Mouse (Mus musculus) heart, embryonic 15.5 days (tissue): ENCODE results near the gene Gm15517. TPM values are rescaled to one million over a fixed set of nuclear protein-coding genes. Genes with fewer than 3 reads are reported as not detected.
"Not testable (repeated sequence)": the region's sequence is repeated elsewhere in the genome, so short reads cannot be mapped to it uniquely, and the experiment has no call there.

Source experiments
- ATAC-seq: fragments of 200-750 bp; cut with Nextera tagmentation; replicated peaks from 2 replicates; pipeline ENCODE4 v1.8.0; 2017; ENCODE audit warnings: low read depth, moderate TSS enrichment; ENCODE audit not compliant: insufficient number of reproducible peaks, insufficient read depth, low FRiP score
- H3K27ac ChIP-seq: fragments of 300-500 bp; sonication (generic); 2 replicates; pipeline ENCODE4 v1.5.1; 2015; ENCODE audit warnings: mild to moderate bottlenecking, inconsistent platforms
- H3K27me3 ChIP-seq: fragments of 300-500 bp; sonication (generic); 2 replicates; pipeline ENCODE4 v1.6.1; 2015; ENCODE audit warnings: inconsistent platforms
- H3K36me3 ChIP-seq: fragments of 300-500 bp; sonication (generic); 2 replicates; pipeline ENCODE4 v1.6.1; 2015; ENCODE audit warnings: mild to moderate bottlenecking, inconsistent platforms
- H3K4me1 ChIP-seq: fragments of 300-500 bp; sonication (generic); replicated peaks from 2 replicates; pipeline ENCODE4 v1.6.1; 2015; ENCODE audit warnings: inconsistent platforms
- H3K4me2 ChIP-seq: fragments of 300-500 bp; sonication (generic); 2 replicates; pipeline ENCODE4 v1.6.1; 2015; ENCODE audit warnings: inconsistent platforms, mild to moderate bottlenecking, moderate library complexity
- H3K4me3 ChIP-seq: fragments of 300-500 bp; sonication (generic); 2 replicates; pipeline ENCODE4 v1.5.1; 2015; ENCODE audit warnings: mild to moderate bottlenecking, inconsistent platforms
- H3K9ac ChIP-seq: fragments of 300-500 bp; sonication (generic); 2 replicates; pipeline ENCODE4 v1.6.1; 2015; ENCODE audit warnings: mild to moderate bottlenecking, inconsistent platforms
- H3K9me3 ChIP-seq: fragments of 300-500 bp; sonication (generic); replicated peaks from 2 replicates; pipeline ENCODE4 v1.6.1; 2016; ENCODE audit warnings: inconsistent platforms
- WGBS: fragments of 180-500 bp; shearing (Covaris S2); methylation state at CpG from one replicate; pipeline ENCODE4 v1.1.7; 2015; ENCODE audit warnings: mixed read lengths; 5-methylcytosine and 5-hydroxymethylcytosine counted together
- polyA plus RNA-seq: library from polyadenylated mRNA; unstranded; fragments of >200 nt; fragmentation: Nextera tagmentation; extraction: Ambion mirVana; gene quantifications from 2 replicates; pipeline ENCODE4 v1.2.1, GENCODE M21; 2015

The Gm15517 gene
- polyA plus RNA-seq, 1 experiment from 2014 or later: not detected

DNA sequence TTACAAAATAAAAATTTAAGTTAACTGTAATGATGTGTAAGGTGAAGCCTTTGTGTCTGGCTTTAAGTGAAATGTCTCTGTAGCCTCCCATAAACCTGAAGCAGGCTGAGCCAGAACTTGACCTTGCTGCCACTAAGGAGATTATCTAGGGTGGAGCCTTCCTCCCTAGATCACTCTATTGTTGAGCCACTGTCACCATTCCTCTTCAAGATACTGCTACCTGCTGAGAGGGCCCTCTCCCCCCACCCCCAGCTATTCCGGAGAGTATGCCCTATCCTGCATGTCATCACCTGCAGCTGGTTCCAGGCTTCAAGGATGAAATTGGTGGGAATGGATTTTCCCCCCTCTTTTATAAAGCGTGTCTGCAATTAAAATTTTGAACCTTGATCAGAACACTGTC lies 36.3 kb downstream of the Gm15517 start:
- ATAC-seq, H3K36me3 ChIP-seq, H3K4me2 ChIP-seq, H3K9ac ChIP-seq, H3K27ac ChIP-seq, H3K27me3 ChIP-seq, H3K4me3 ChIP-seq, H3K9me3 ChIP-seq, H3K4me1 ChIP-seq: not testable (repeated sequence)
- 72% methylated on average over 2 of the region's 2 CpGs for WGBS

GRCm38 (mm10) chr7:44303346-44304340 lies 42.4 kb downstream of the Gm15517 start:
- ATAC-seq: no peak
- 86% methylated on average over 14 of the region's 14 CpGs for WGBS
- Histone ChIP-seq H3K27me3 (peaks cover 11% of the 10 kb centered on the region), H3K36me3 (no peaks in the 10 kb centered on the region), H3K27ac (no peak overlapping the region), H3K4me3 (peak overlapping the region; percentile 61), H3K4me2 (peak overlapping the region; percentile 77), H3K9me3 (no peaks in the 10 kb centered on the region), H3K4me1 (peaks cover 9% of the 10 kb centered on the region; the same call in 1 of the 2 replicates), H3K9ac (peak overlapping the region; percentile 75)

DNA sequence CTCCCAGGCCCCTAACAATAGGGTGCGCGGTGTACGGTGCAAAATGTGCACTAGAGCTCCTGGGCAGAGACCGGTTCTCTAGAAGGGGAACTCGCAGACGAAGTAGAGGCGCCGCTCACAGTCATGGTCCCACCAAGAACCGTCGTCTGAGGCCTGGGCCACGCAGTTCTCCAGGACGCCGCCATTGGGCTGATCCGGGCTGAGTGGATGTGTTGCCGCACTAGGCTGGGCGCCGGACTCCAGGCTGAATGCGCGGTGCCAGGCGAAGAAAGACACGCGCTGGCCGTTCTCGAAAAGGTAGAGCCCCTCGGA lies 43.2 kb downstream of the Gm15517 start:
- peak; percentile 10; the same call in 1 of the 2 replicates for ATAC-seq
- H3K9ac ChIP-seq: peak overlapping the region; percentile 75
- H3K36me3 ChIP-seq: no peaks in the 10 kb centered on the region
- peak overlapping the region; percentile 81 for H3K27ac ChIP-seq
- peaks cover 18% of the 10 kb centered on the region for H3K27me3 ChIP-seq
- H3K4me3 ChIP-seq: peak overlapping the region; percentile 61
- no peaks in the 10 kb centered on the region for H3K9me3 ChIP-seq
- peaks cover 9% of the 10 kb centered on the region; the same call in 1 of the 2 replicates for H3K4me1 ChIP-seq
- under 1% methylated on average over 25 of the region's 25 CpGs for WGBS
- H3K4me2 ChIP-seq: peak overlapping the region; percentile 77

GRCm38 (mm10) chr7:44304775-44305641 lies 43.8 kb downstream of the Gm15517 start:
- H3K27me3 ChIP-seq: peaks cover 22% of the 10 kb centered on the region
- no peaks in the 10 kb centered on the region for H3K36me3 ChIP-seq
- peak overlapping the region; percentile 81 for H3K27ac ChIP-seq
- H3K9me3 ChIP-seq: no peaks in the 10 kb centered on the region
- H3K4me2 ChIP-seq: peak overlapping the region; percentile 77
- WGBS: under 1% methylated on average over 49 of the region's 49 CpGs
- H3K4me1 ChIP-seq: peaks cover 9% of the 10 kb centered on the region; the same call in 1 of the 2 replicates
- peak overlapping the region; percentile 75 for H3K9ac ChIP-seq
- ATAC-seq: peak; percentile 91
- peak overlapping the region; percentile 61 for H3K4me3 ChIP-seq

- no peak overlapping the region for H3K9ac ChIP-seq
- no peaks in the 10 kb centered on the region for H3K9me3 ChIP-seq
- H3K4me3 ChIP-seq: peak overlapping the region; percentile 61
- peak overlapping the region; percentile 26; the same call in 1 of the 2 replicates for H3K27ac ChIP-seq
- H3K4me1 ChIP-seq: peaks cover 16% of the 10 kb centered on the region
- no peak for ATAC-seq
- H3K4me2 ChIP-seq: peak overlapping the region; percentile 77
- 14% methylated on average over 16 of the region's 16 CpGs for WGBS
- H3K36me3 ChIP-seq: no peaks in the 10 kb centered on the region
- peaks cover 28% of the 10 kb centered on the region for H3K27me3 ChIP-seq
These were observed 44.4 kb downstream of the Gm15517 start for GRCm38 (mm10) chr7:44305686-44306085.

- Histone ChIP-seq H3K4me3 (peak within 1 kb of the TSS; percentile 61), H3K27ac (peak within 1 kb of the TSS; percentile 26; the same call in 1 of the 2 replicates), H3K36me3 (no peaks in the 10 kb centered on the region), H3K4me2 (peak within 1 kb of the TSS; percentile 77), H3K9me3 (no peaks in the 10 kb centered on the region), H3K4me1 (peaks cover 25% of the 10 kb centered on the region), H3K27me3 (peaks cover 38% of the 10 kb centered on the region), H3K9ac (no peak within 1 kb of the TSS)
- 55% methylated on average over 6 of the region's 6 CpGs for WGBS
- ATAC-seq: no peak
These were observed 45.4 kb downstream of the Gm15517 start, which contains the start of gene Clec11a for GRCm38 (mm10) chr7:44306516-44307240. Gene Clec11a (minus strand): TSS chr7:44306902.

DNA sequence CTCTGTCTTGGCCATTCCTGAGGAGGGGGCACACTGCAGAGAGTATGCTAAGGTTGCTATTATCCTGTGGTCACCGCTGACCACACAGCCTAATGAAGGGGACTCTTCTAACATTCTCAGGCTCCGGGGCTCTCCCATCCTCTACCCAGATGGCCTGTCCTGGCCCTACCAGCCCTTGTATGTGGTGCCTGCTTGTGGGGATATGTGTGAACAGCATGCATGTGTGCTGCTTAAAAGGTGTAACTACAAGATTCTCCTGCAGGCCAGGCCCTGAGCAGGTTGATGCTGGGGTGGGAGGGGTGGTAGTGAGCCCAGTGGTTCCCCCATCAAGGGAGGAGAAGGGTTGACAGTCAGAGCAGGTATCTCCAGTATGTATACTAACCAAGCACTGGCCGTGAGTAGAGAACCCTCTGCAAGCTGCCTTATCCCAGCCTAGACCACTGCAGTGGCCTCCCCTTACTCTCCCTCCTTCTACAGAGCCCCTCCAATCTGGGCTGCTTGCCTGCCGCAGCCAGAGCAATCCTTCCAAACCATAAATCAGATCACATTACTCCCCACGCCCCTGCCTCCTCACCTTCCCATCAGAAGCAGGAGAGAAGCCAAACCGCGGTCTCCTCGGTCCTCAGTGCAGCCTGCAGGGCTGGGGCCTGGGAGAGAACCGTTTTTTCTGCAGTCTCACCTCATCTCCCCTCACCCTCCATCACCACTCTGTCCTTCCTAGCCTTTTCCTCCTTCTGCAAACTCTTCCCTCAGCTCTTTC lies 46.2 kb downstream of the Gm15517 start:
- ATAC-seq: no peak

GRCm38 (mm10) chr7:44309475-44310284 lies 48.4 kb downstream of the Gm15517 start, which contains the start of gene Shank1:
Gene Shank1 (plus strand): TSS chr7:44310253.
- Histone ChIP-seq H3K36me3 (no peaks in the 10 kb centered on the region), H3K27me3 (peaks cover 66% of the 10 kb centered on the region), H3K9me3 (no peaks in the 10 kb centered on the region), H3K4me3 (peak within 1 kb of the TSS; percentile 52), H3K4me2 (peak within 1 kb of the TSS; percentile 94), H3K4me1 (peaks cover 25% of the 10 kb centered on the region), H3K9ac (peak within 1 kb of the TSS; percentile 53), H3K27ac (no peak within 1 kb of the TSS)
- ATAC-seq: no peak
- WGBS: 17% methylated on average over 16 of the region's 22 CpGs

More for the DNA sequence above, 46.2 kb downstream of the Gm15517 start:
- peaks cover 45% of the 10 kb centered on the region for H3K27me3 ChIP-seq
- 46% methylated on average over 9 of the region's 9 CpGs for WGBS
- no peaks in the 10 kb centered on the region for H3K36me3 ChIP-seq
- H3K4me2 ChIP-seq: no peak overlapping the region
- peaks cover 25% of the 10 kb centered on the region for H3K4me1 ChIP-seq
- H3K9me3 ChIP-seq: no peaks in the 10 kb centered on the region
- no peak overlapping the region for H3K4me3 ChIP-seq
- no peak overlapping the region for H3K27ac ChIP-seq
- H3K9ac ChIP-seq: no peak overlapping the region

DNA sequence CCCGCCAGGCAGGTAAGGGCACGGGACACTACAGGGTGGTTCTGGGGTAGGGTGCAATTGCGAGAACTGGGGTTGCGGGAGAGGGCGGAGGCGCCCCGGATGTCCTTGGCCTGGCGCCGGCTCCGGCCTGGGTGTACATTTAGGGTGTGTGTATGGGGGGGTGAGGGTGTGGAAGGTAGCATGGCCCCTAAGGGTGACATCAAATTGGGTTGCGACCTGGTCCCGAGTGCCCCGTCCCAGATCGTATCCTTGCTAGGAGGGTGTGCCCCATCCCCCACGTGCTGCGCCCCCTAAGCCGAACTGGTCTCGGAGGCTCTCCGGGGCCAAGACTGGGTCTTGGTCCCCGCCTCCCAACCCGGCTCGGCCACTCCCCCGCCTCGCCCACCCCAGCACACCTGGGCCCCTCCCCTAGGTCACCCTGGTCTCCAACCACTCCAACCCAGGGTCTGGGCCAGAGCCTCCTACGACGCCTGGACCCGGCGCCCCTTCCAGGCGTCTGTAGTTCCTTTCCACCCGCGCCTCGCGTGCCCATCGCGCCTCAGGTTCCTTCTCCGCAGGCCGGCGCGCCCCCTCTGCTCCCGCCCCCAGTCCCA lies 49.1 kb downstream of the Gm15517 start:
- no peaks in the 10 kb centered on the region for H3K36me3 ChIP-seq
- H3K27me3 ChIP-seq: peaks cover 68% of the 10 kb centered on the region
- H3K9me3 ChIP-seq: no peaks in the 10 kb centered on the region
- H3K4me2 ChIP-seq: peak overlapping the region; percentile 94
- ATAC-seq: peak; percentile 15
- under 1% methylated on average over 36 of the region's 40 CpGs for WGBS
- peak overlapping the region; percentile 53 for H3K9ac ChIP-seq
- peak overlapping the region; percentile 52 for H3K4me3 ChIP-seq
- H3K27ac ChIP-seq: no peak overlapping the region
- H3K4me1 ChIP-seq: peaks cover 21% of the 10 kb centered on the region
